Mouse (Mus musculus) lung, embryonic 15.5 days (tissue): Measurements from ENCODE around the gene Atl2. TPM values are rescaled to one million over a fixed set of nuclear protein-coding genes. Genes with fewer than 3 reads are reported as not detected.

ENCODE experiments used
- ATAC-seq: fragments of 200-750 bp; cut with Nextera tagmentation; 2 replicates; pipeline ENCODE4 v1.8.0; 2017; ENCODE audit warnings: moderate number of reproducible peaks, borderline replicate concordance; ENCODE audit not compliant: low FRiP score, low TSS enrichment; ENCODE audit errors: extremely low read depth
- H3K27ac ChIP-seq: fragments of 300-500 bp; sonication (generic); 2 replicates; pipeline ENCODE4 v1.5.1; 2015; ENCODE audit warnings: moderate library complexity, mild to moderate bottlenecking, inconsistent platforms
- H3K27me3 ChIP-seq: fragments of 300-500 bp; sonication (generic); 2 replicates; pipeline ENCODE4 v1.6.1; 2015; ENCODE audit warnings: inconsistent platforms
- H3K36me3 ChIP-seq: fragments of 300-500 bp; sonication (generic); 2 replicates; pipeline ENCODE4 v1.6.1; 2015; ENCODE audit warnings: inconsistent platforms
- H3K4me1 ChIP-seq: fragments of 300-500 bp; sonication (generic); 2 replicates; pipeline ENCODE4 v1.6.1; 2015; ENCODE audit warnings: inconsistent platforms
- H3K4me2 ChIP-seq: fragments of 300-500 bp; sonication (generic); 2 replicates; pipeline ENCODE4 v1.6.1; 2015; ENCODE audit warnings: inconsistent platforms, mild to moderate bottlenecking, moderate library complexity
- H3K4me3 ChIP-seq: fragments of 300-500 bp; sonication (generic); 2 replicates; pipeline ENCODE4 v1.5.1; 2015; ENCODE audit warnings: mild to moderate bottlenecking, inconsistent platforms
- H3K9ac ChIP-seq: fragments of 300-500 bp; sonication (generic); 2 replicates; pipeline ENCODE4 v1.6.1; 2015; ENCODE audit warnings: inconsistent platforms
- H3K9me3 ChIP-seq: fragments of 300-500 bp; sonication (generic); 2 replicates; pipeline ENCODE4 v1.6.1; 2016; ENCODE audit warnings: inconsistent platforms
- WGBS: fragments of 180-500 bp; shearing (Covaris S2); methylation state at CpG from one replicate; pipeline ENCODE4 v1.1.7; 2015; 5-methylcytosine and 5-hydroxymethylcytosine counted together
- polyA plus RNA-seq: library from polyadenylated mRNA; unstranded; fragments of >200 nt; fragmentation: Nextera tagmentation; extraction: Ambion mirVana; gene quantifications from 2 replicates; pipeline ENCODE4 v1.2.1, GENCODE M21; 2015

Gene Atl2
- polyA plus RNA-seq: 35.8 and 38.3 TPM in 2 replicates

DNA sequence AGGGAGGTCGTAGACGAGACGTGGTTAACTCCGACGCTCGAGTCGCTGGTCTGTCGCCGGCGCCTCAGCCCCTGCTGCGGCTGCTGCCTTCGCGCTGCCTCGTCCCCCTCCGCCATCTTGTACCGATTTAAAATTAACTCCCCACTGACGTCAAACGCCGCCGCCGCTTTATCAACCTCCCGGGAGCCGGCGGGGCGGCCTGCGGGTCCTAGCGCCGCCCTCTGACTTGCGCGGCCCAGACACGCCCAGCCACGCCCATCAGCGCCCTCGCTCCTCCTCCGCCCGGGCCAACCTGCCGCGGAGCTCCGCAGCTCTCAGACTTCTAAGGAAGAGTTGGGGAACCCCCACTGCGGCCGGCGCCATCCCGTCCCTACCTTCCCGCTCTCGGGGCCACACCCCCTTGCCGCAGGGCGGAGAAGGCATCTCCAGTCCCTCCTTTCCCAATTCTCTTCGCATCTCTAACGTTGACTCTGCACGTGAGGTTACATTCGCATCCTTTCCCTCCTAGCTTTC, at the start of gene Atl2:
TSS of gene Atl2 (minus strand) at position 213 of the 513 bp plus-strand sequence.
- Histone ChIP-seq H3K27me3 (peaks cover 17% of the 10 kb centered on the region), H3K36me3 (no peaks in the 10 kb centered on the region), H3K9ac (peak within 1 kb of the TSS; percentile 92), H3K4me3 (peak within 1 kb of the TSS; percentile 99), H3K9me3 (no peaks in the 10 kb centered on the region), H3K4me1 (peaks cover 34% of the 10 kb centered on the region), H3K27ac (peak within 1 kb of the TSS; percentile 96), H3K4me2 (peak within 1 kb of the TSS; percentile 85)
- peak; percentile 95 for ATAC-seq
- WGBS: under 1% methylated on average over 51 of the region's 51 CpGs

GRCm38 (mm10) chr17:79944851-79945250, 48.9 kb upstream of the Atl2 start:
- Histone ChIP-seq H3K4me3 (no peak overlapping the region), H3K4me1 (peaks cover 14% of the 10 kb centered on the region), H3K36me3 (no peaks in the 10 kb centered on the region), H3K27ac (no peak overlapping the region), H3K9me3 (no peaks in the 10 kb centered on the region), H3K27me3 (no peaks in the 10 kb centered on the region), H3K4me2 (no peak overlapping the region), H3K9ac (no peak overlapping the region)
- no peak for ATAC-seq
- 55% methylated on average over 6 of the region's 6 CpGs for WGBS

- Histone ChIP-seq H3K27ac (no peak overlapping the region), H3K9me3 (no peaks in the 10 kb centered on the region), H3K4me2 (no peak overlapping the region), H3K4me3 (no peak overlapping the region), H3K9ac (no peak overlapping the region), H3K4me1 (no peaks in the 10 kb centered on the region), H3K27me3 (no peaks in the 10 kb centered on the region), H3K36me3 (no peaks in the 10 kb centered on the region)
- 68% methylated on average over 5 of the region's 5 CpGs for WGBS
- ATAC-seq: no peak
Observed at GRCm38 (mm10) chr17:79942418-79942817, 46.5 kb upstream of the Atl2 start.

GRCm38 (mm10) chr17:79939133-79939532, 43.2 kb upstream of the Atl2 start:
- no peaks in the 10 kb centered on the region for H3K9me3 ChIP-seq
- H3K9ac ChIP-seq: no peak overlapping the region
- H3K27ac ChIP-seq: no peak overlapping the region
- H3K27me3 ChIP-seq: no peaks in the 10 kb centered on the region
- no peaks in the 10 kb centered on the region for H3K36me3 ChIP-seq
- 68% methylated on average over 3 of the region's 3 CpGs for WGBS
- H3K4me1 ChIP-seq: no peaks in the 10 kb centered on the region
- no peak overlapping the region for H3K4me3 ChIP-seq
- H3K4me2 ChIP-seq: no peak overlapping the region
- ATAC-seq: no peak

GRCm38 (mm10) chr17:79937921-79938601, 42.1 kb upstream of the Atl2 start:
- Histone ChIP-seq H3K27me3 (no peaks in the 10 kb centered on the region), H3K4me3 (no peak overlapping the region), H3K9me3 (no peaks in the 10 kb centered on the region), H3K27ac (no peak overlapping the region), H3K4me1 (no peaks in the 10 kb centered on the region), H3K4me2 (no peak overlapping the region), H3K36me3 (no peaks in the 10 kb centered on the region), H3K9ac (no peak overlapping the region)
- WGBS: 72% methylated on average over 10 of the region's 10 CpGs
- ATAC-seq: no peak; the same call in 1 of the 2 replicates

GRCm38 (mm10) chr17:79934370-79934769, 38.4 kb upstream of the Atl2 start:
- H3K27ac ChIP-seq: no peak overlapping the region
- no peaks in the 10 kb centered on the region for H3K27me3 ChIP-seq
- no peaks in the 10 kb centered on the region for H3K9me3 ChIP-seq
- H3K4me1 ChIP-seq: no peaks in the 10 kb centered on the region
- WGBS: 88% methylated on average over 15 of the region's 15 CpGs
- no peak for ATAC-seq
- H3K9ac ChIP-seq: no peak overlapping the region
- H3K4me2 ChIP-seq: no peak overlapping the region
- H3K36me3 ChIP-seq: no peaks in the 10 kb centered on the region
- no peak overlapping the region for H3K4me3 ChIP-seq

GRCm38 (mm10) chr17:79932676-79933278, 36.9 kb upstream of the Atl2 start:
- Histone ChIP-seq H3K4me1 (no peaks in the 10 kb centered on the region), H3K4me3 (no peak overlapping the region), H3K9me3 (no peaks in the 10 kb centered on the region), H3K36me3 (no peaks in the 10 kb centered on the region), H3K27ac (no peak overlapping the region), H3K4me2 (no peak overlapping the region), H3K27me3 (no peaks in the 10 kb centered on the region), H3K9ac (no peak overlapping the region)
- no peak for ATAC-seq
- WGBS: 70% methylated on average over 5 of the region's 5 CpGs

GRCm38 (mm10) chr17:79927110-79927509, 31.2 kb upstream of the Atl2 start:
- 87% methylated on average over 2 of the region's 2 CpGs for WGBS
- H3K4me2 ChIP-seq: no peak overlapping the region
- H3K27ac ChIP-seq: no peak overlapping the region

DNA sequence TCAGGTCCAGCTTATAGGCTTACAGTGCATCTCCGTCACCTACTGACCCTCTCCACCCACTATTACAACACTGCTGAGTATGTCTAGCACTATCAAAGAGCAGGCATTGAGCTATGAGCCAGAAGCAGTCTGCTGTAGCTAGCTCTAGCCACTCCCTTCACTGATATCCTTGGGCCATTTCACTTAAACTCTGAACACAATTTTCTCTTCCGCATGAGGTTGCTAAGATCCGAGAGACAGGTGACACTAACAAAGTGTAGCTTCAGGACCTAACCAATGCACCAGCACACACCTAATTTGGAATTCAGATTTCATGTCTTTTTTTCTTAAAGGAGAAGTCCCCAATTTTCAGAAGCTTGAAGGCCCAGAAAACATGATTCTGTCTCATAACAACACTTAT, 30.6 kb upstream of the Atl2 start:
- ATAC-seq: no peak
- Histone ChIP-seq H3K9me3 (no peaks in the 10 kb centered on the region), H3K27me3 (no peaks in the 10 kb centered on the region), H3K4me1 (no peaks in the 10 kb centered on the region), H3K27ac (no peak overlapping the region), H3K4me2 (no peak overlapping the region), H3K9ac (no peak overlapping the region), H3K4me3 (no peak overlapping the region), H3K36me3 (no peaks in the 10 kb centered on the region)
- WGBS: 73% methylated on average over 3 of the region's 3 CpGs

More at GRCm38 (mm10) chr17:79927110-79927509, 31.2 kb upstream of the Atl2 start:
- Histone ChIP-seq H3K9ac (no peak overlapping the region), H3K4me3 (no peak overlapping the region), H3K4me1 (no peaks in the 10 kb centered on the region), H3K36me3 (no peaks in the 10 kb centered on the region), H3K9me3 (no peaks in the 10 kb centered on the region), H3K27me3 (no peaks in the 10 kb centered on the region)
- ATAC-seq: no peak

GRCm38 (mm10) chr17:79925865-79926421, 30.0 kb upstream of the Atl2 start:
- H3K4me1 ChIP-seq: no peaks in the 10 kb centered on the region
- H3K4me3 ChIP-seq: no peak overlapping the region
- H3K36me3 ChIP-seq: no peaks in the 10 kb centered on the region
- no peak overlapping the region for H3K4me2 ChIP-seq
- H3K27me3 ChIP-seq: no peaks in the 10 kb centered on the region
- H3K9ac ChIP-seq: no peak overlapping the region
- 64% methylated on average over 11 of the region's 11 CpGs for WGBS
- no peak overlapping the region for H3K27ac ChIP-seq
- ATAC-seq: no peak
- H3K9me3 ChIP-seq: no peaks in the 10 kb centered on the region

- Histone ChIP-seq H3K27ac (peak overlapping the region; percentile 80), H3K4me2 (no peak overlapping the region), H3K27me3 (no peaks in the 10 kb centered on the region), H3K4me1 (peaks cover 18% of the 10 kb centered on the region; the same call in 1 of the 2 replicates), H3K9me3 (no peaks in the 10 kb centered on the region), H3K4me3 (no peak overlapping the region), H3K9ac (no peak overlapping the region), H3K36me3 (no peaks in the 10 kb centered on the region)
- 63% methylated on average over 2 of the region's 2 CpGs for WGBS
- ATAC-seq: no peak
Observed at GRCm38 (mm10) chr17:79920355-79920754, 24.4 kb upstream of the Atl2 start.
